Mouse (Mus musculus): ENCODE data around the gene Snx20.

GRCm38 (mm10) chr8:88681046-88681445 lies 45.1 kb upstream of the Snx20 start:
- TF ChIP-seq POLR2AphosphoS5 (IDR thresholded peaks at IDR 0.05; ENCODE audit: insufficient replicate concordance, low read depth, low read length) (no peak), CTCF (IDR thresholded peaks at IDR 0.05; ENCODE audit: low read depth, low read length) (no peak), TAL1 (conservative IDR thresholded peaks at IDR 0.05; ENCODE audit: low read depth, low read length) (no peak)

Measured in G1E (cell line).